Mouse (Mus musculus) left cerebral cortex, adult 2 months (tissue): Measurements from ENCODE around the gene 9930022D16Rik. TPM values are rescaled to one million over a fixed set of nuclear protein-coding genes. Genes with fewer than 3 reads are reported as not detected.

Source experiments
- DNase-seq, 2 experiments: peaks; one replicate each; pipeline ENCODE4 v3.0.0; 2021 to 2022; ENCODE audit warnings: low spot score in 2 of 2, mixed read lengths in 1 of 2; ENCODE audit errors: extremely low spot score in 1 of 2
- H3K27ac ChIP-seq: fragments of 200-600 bp; 2 replicates; pipeline ENCODE4 v1.8.1; 2022
- H3K4me3 ChIP-seq: fragments of 200-600 bp; 2 replicates; pipeline ENCODE4 v1.8.1; 2022
- CTCF ChIP-seq: fragments of 200-600 bp; IDR thresholded peaks from 2 replicates; pipeline ENCODE4 v1.8.1; 2022; ENCODE audit warnings: antibody characterized with exemption, mild to moderate bottlenecking, moderate library complexity
- intact Hi-C: fragments of 180-260 bp; cut with DNase I; formaldehyde crosslinking; loops from one replicate; pipeline ENCODE4 v1.15.1; 2025
- microRNA-seq, 2 experiments: library from miRNA; unstranded; fragments of <30 nt; microRNA quantifications; one replicate each; pipeline ENCODE4 v1.2.0; 2021
- total RNA-seq, 2 experiments: library from RNA; stranded (reverse); gene quantifications; 2 replicates each; pipeline ENCODE4 v1.2.3; 2021

9930022D16Rik gene
- total RNA-seq, 2 experiments from 2014 or later: not detected

GRCm38 (mm10) chr11:109468133-109468532 is 54.4 kb downstream of the 9930022D16Rik start:
- no peak overlapping the region for H3K4me3 ChIP-seq
- intact Hi-C loops: no loop called here

More at GRCm38 (mm10) chr11:109468133-109468532, 54.4 kb downstream of the 9930022D16Rik start:
- no peak for TF ChIP-seq CTCF
- H3K27ac ChIP-seq: no peak overlapping the region
- no peak for DNase-seq

Small RNAs within 50 kb of the gene (microRNA-seq; reads per million reads assigned to microRNA genes)
- 0 reads per million in 2 experiments for gene Gm25540

Other genes with a start within 250 kb of the 9930022D16Rik start
- gene Rgs9, start 115.8 kb upstream of the 9930022D16Rik start, total RNA-seq: 10 to 100 TPM; 20.3 to 44.5 TPM
- 10 to 100 TPM; 45.0 to 47.7 TPM for gene Gna13, start 51.1 kb upstream of the 9930022D16Rik start, total RNA-seq
- 10 to 100 TPM; 49.5 TPM for gene Amz2, start 12.0 kb downstream of the 9930022D16Rik start, total RNA-seq
- 10 to 100 TPM; 10.2 to 11.1 TPM for gene Arsg, start 59.5 kb downstream of the 9930022D16Rik start, total RNA-seq
- gene Slc16a6, start 59.7 kb downstream of the 9930022D16Rik start, total RNA-seq: 10 to 100 TPM; 11.6 to 12.3 TPM
- 10 to 100 TPM; 18.6 to 19.2 TPM for gene Wipi1, start 198.1 kb downstream of the 9930022D16Rik start, total RNA-seq
- gene Prkar1a, start 235.5 kb downstream of the 9930022D16Rik start, total RNA-seq: 100 to 1,000 TPM; 572 to 615 TPM